Mouse (Mus musculus): ENCODE measurements around the gene Paxbp1.

The Paxbp1 gene

GRCm38 (mm10) chr16:91055150-91055549 is 10.8 kb upstream of the Paxbp1 start:
- DNase-seq (ENCODE audit: low spot score): peak; percentile 22

- DNase-seq (ENCODE audit: low spot score): peak; percentile 33
These were observed 9.3 kb upstream of the Paxbp1 start for GRCm38 (mm10) chr16:91053599-91053998.

GRCm38 (mm10) chr16:91045511-91045910 is 1.2 kb upstream of the Paxbp1 start:
- DNase-seq (ENCODE audit: low spot score): peak; percentile 79

- peak; percentile 77 for DNase-seq (ENCODE audit: low spot score)
These were observed 688 bp downstream of the Paxbp1 start for GRCm38 (mm10) chr16:91043461-91044248.

- no peak for DNase-seq (ENCODE audit: low spot score)
These were observed 1.7 kb downstream of the Paxbp1 start for GRCm38 (mm10) chr16:91042640-91043039.

GRCm38 (mm10) chr16:91035866-91036265 is 8.5 kb downstream of the Paxbp1 start:
- no peak for DNase-seq (ENCODE audit: low spot score)

- DNase-seq (ENCODE audit: low spot score): no peak
These were observed 13.6 kb downstream of the Paxbp1 start for GRCm38 (mm10) chr16:91030751-91031150.

- DNase-seq (ENCODE audit: low spot score): no peak
These were observed 14.4 kb downstream of the Paxbp1 start for GRCm38 (mm10) chr16:91029901-91030300.

- no peak for DNase-seq (ENCODE audit: low spot score)
These were observed 15.1 kb downstream of the Paxbp1 start for GRCm38 (mm10) chr16:91029161-91029743.

- DNase-seq (ENCODE audit: low spot score): no peak
These were observed 18.1 kb downstream of the Paxbp1 start for GRCm38 (mm10) chr16:91026290-91026689.

GRCm38 (mm10) chr16:91023384-91023783 is 21.0 kb downstream of the Paxbp1 start:
- peak; percentile 51 for DNase-seq (ENCODE audit: low spot score)

GRCm38 (mm10) chr16:91020842-91021483 is 23.4 kb downstream of the Paxbp1 start:
- no peak for DNase-seq (ENCODE audit: low spot score)

GRCm38 (mm10) chr16:91019476-91019875 is 24.9 kb downstream of the Paxbp1 start:
- DNase-seq (ENCODE audit: low spot score): no peak

GRCm38 (mm10) chr16:91015761-91016160 is 28.6 kb downstream of the Paxbp1 start:
- DNase-seq (ENCODE audit: low spot score): no peak

GRCm38 (mm10) chr16:91011847-91012246 is 32.5 kb downstream of the Paxbp1 start:
- DNase-seq (ENCODE audit: low spot score): no peak

- peak; percentile 93 for DNase-seq (ENCODE audit: low spot score)
These were observed 33.2 kb downstream of the Paxbp1 start, which contains the start of gene Synj1 for GRCm38 (mm10) chr16:91011021-91011683. Gene Synj1 (minus strand): TSS chr16:91011308.

- no peak for DNase-seq (ENCODE audit: low spot score)
These were observed 33.7 kb downstream of the Paxbp1 start for GRCm38 (mm10) chr16:91010581-91011020.

- DNase-seq (ENCODE audit: low spot score): no peak
These were observed 34.3 kb downstream of the Paxbp1 start for GRCm38 (mm10) chr16:91009942-91010529.

- DNase-seq (ENCODE audit: low spot score): no peak
These were observed 39.3 kb downstream of the Paxbp1 start for GRCm38 (mm10) chr16:91004915-91005538.

- DNase-seq (ENCODE audit: low spot score): no peak
These were observed 43.2 kb downstream of the Paxbp1 start for GRCm38 (mm10) chr16:91001098-91001497.

- DNase-seq (ENCODE audit: low spot score): no peak
These were observed 44.5 kb downstream of the Paxbp1 start for GRCm38 (mm10) chr16:90999827-91000226.

GRCm38 (mm10) chr16:90997822-90998221 is 46.5 kb downstream of the Paxbp1 start:
- DNase-seq (ENCODE audit: low spot score): no peak
